Mouse (Mus musculus) CD4-positive naive resting alpha-beta T cell, adult 76 days (primary cell): Measurements from ENCODE around the gene Th. TPM values are rescaled to one million over a fixed set of nuclear protein-coding genes. Genes with fewer than 3 reads are reported as not detected.

Experiments
- total RNA-seq: library from RNA; stranded (reverse); gene quantifications from one replicate; pipeline ENCODE4 v1.2.4, GENCODE M21; 2023

Th gene
- not detected for total RNA-seq

DNA sequence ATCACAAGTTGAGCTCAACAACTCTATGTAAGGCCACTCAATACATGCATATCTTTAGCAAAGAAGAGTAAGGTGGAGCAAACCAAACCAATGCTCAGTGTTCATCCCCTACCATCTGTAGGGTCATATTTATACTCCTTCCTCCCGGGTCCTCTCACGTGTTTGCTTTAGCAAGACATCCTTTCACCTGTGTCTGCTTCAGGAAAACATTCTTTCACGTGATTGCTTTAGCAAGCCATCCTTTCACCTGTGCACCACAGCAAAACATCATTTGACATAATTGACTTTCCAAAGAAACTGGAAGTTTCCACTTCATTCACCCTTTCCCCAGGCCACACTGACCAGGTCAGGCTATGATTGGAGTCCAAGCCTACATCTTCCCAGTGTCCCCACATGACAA, at the start of gene Th:
Th (minus strand) TSS at position 101 of the 400 bp plus-strand sequence.

DNA sequence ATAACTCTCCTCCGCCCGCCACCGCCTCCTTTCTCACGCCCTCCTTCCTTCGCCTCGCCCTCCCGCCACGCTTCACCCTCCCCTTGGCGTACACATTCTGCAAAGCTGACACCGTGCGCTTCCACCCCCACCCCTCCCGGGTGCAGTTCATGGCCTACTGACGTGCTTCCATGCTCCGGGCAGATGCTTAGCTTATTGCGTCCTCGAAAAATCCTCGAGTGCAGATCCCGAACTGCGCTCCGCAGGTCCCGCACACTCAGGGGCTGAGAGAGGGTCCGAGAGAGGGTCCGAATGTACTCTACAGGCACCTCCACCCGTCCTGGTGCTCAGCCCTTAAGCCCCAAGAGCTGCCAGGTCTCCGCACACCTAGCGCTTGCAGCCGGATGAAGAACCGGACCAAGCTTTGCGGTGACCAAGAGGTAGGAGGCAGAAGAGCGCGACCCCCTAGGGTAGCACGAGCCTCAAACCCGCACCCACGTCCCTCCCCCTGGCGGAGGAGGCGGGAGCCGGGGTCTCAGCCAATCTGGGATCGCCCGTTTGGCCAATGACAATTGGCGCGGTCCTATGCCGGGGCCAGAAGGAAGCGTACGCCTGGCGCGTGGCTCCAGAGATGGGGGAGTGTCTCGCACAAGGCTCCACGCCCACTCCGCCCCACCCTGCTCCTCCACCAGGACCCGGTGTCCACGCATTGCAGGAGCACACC, 38.0 kb upstream of the Th start, which contains the start of gene Ascl2:
Ascl2 (minus strand) TSS at position 456 of the 703 bp plus-strand sequence.

Other genes starting within 250 kb of the Th start
- not detected for gene Ins2, start 187.7 kb downstream of the Th start, total RNA-seq
- not detected for gene Ascl2, start 38.1 kb upstream of the Th start, total RNA-seq
- gene Tspan32, start 73.9 kb upstream of the Th start, total RNA-seq, result 147 TPM
- 39.8 TPM for gene Cd81, start 121.6 kb upstream of the Th start, total RNA-seq
- 12.6 TPM for gene Tssc4, start 138.1 kb upstream of the Th start, total RNA-seq
- 0.35 TPM for gene Trpm5, start 163.5 kb upstream of the Th start, total RNA-seq
- gene Kcnq1, start 175.2 kb upstream of the Th start, total RNA-seq, result not detected